Mouse (Mus musculus) neural tube, embryonic 13.5 days (tissue): ENCODE results near the gene Ccdc97. TPM values are rescaled to one million over a fixed set of nuclear protein-coding genes. Genes with fewer than 3 reads are reported as not detected.

Experiments used
- ATAC-seq: fragments of 200-750 bp; cut with Nextera tagmentation; 2 replicates; pipeline ENCODE4 v1.8.0; 2017; ENCODE audit warnings: low read depth, mild to moderate bottlenecking, moderate TSS enrichment, moderate library complexity
- H3K27ac ChIP-seq: fragments of 300-500 bp; sonication (generic); replicated peaks from 2 replicates; pipeline ENCODE4 v1.5.1; 2015; ENCODE audit warnings: moderate library complexity, mild to moderate bottlenecking, inconsistent platforms
- H3K27me3 ChIP-seq: fragments of 300-500 bp; sonication (generic); 2 replicates; pipeline ENCODE4 v1.6.1; 2015; ENCODE audit warnings: mild to moderate bottlenecking, inconsistent platforms
- H3K36me3 ChIP-seq: fragments of 300-500 bp; sonication (generic); 2 replicates; pipeline ENCODE4 v1.6.1; 2015; ENCODE audit warnings: mild to moderate bottlenecking, inconsistent platforms
- H3K4me1 ChIP-seq: fragments of 300-500 bp; sonication (generic); replicated peaks from 2 replicates; pipeline ENCODE4 v1.6.1; 2015; ENCODE audit warnings: inconsistent platforms
- H3K4me2 ChIP-seq: fragments of 300-500 bp; sonication (generic); 2 replicates; pipeline ENCODE4 v1.6.1; 2015; ENCODE audit warnings: inconsistent platforms, mild to moderate bottlenecking, moderate library complexity
- H3K4me3 ChIP-seq: fragments of 300-500 bp; sonication (generic); 2 replicates; pipeline ENCODE4 v1.5.1; 2015; ENCODE audit warnings: mild to moderate bottlenecking, inconsistent platforms
- H3K9ac ChIP-seq: fragments of 300-500 bp; sonication (generic); 2 replicates; pipeline ENCODE4 v1.6.1; 2015; ENCODE audit warnings: moderate library complexity, mild to moderate bottlenecking, inconsistent platforms
- H3K9me3 ChIP-seq: fragments of 300-500 bp; sonication (generic); 2 replicates; pipeline ENCODE4 v1.6.1; 2016; ENCODE audit warnings: inconsistent platforms
- WGBS: fragments of 180-500 bp; shearing (Covaris S2); methylation state at CpG from one replicate; pipeline ENCODE4 v1.1.7; 2015; 5-methylcytosine and 5-hydroxymethylcytosine counted together
- polyA plus RNA-seq: library from polyadenylated mRNA; unstranded; fragments of >200 nt; fragmentation: Nextera tagmentation; extraction: Ambion mirVana; gene quantifications from 2 replicates; pipeline ENCODE4 v1.2.1, GENCODE M21; 2015

Gene Ccdc97
- 33.0 and 38.2 TPM in 2 replicates for polyA plus RNA-seq

DNA sequence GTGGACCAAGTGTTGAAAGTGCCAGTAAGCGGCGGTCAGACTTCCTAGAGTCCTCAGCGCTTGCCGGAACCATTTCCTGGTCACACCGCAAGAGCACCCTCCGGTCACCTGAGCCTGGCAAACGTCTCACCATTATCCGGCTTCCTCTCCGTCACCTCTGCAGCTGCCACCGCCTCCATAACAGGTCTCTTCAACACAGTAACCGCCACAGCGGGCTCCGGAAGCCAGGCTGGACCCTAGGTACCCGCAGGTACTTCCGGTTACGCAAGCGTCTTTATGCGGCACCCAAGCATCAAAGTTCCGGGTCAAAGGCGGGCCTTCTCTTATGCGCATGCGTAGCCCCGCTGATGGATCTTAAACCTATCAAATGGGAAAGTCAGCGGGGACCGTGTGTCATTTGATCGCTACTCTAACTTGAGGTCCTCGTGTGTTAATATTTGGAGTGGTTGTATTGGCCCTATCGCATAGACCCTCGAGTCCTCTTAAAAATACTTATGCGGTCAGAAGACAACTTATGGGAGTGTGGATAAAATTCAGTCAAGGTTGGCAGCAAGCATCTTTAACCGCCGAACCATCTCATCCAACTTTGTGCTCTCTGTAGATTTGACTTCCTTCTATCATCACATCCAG lies at the start of gene Ccdc97:
Ccdc97 (minus strand) TSS at position 301 of the 630 bp plus-strand sequence.
- peak within 1 kb of the TSS; percentile 91 for H3K4me2 ChIP-seq
- no peaks in the 10 kb centered on the region for H3K9me3 ChIP-seq
- peak within 1 kb of the TSS; percentile 77 for H3K4me3 ChIP-seq
- 5% methylated on average over 32 of the region's 32 CpGs for WGBS
- peak; percentile 89 for ATAC-seq
- no peaks in the 10 kb centered on the region for H3K27me3 ChIP-seq
- peaks cover 63% of the 10 kb centered on the region for H3K36me3 ChIP-seq
- H3K27ac ChIP-seq = peak within 1 kb of the TSS; percentile 86
- H3K4me1 ChIP-seq = peaks cover 20% of the 10 kb centered on the region
- peak within 1 kb of the TSS; percentile 78 for H3K9ac ChIP-seq

DNA sequence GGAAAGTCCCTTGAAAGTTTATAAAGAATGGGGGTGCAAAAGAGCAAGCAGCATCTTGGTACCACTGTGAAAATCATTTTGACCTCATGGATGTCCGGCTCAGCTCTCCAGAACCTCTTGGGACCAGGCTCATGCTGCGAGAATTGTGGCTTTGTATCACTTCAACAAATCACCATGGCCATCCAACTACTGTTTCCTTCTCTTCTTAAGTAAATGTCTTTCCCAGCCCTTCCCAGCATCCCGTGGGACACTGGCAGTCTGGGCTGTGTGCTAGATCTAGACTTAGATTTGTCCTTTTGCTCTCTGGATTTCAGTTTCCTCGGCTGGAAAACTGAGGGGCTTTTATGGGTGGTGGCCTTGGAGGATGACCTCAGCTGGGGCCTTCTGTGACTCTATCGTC lies 49.3 kb upstream of the Ccdc97 start:
- no peak overlapping the region for H3K4me2 ChIP-seq
- ATAC-seq = no peak
- H3K27me3 ChIP-seq = no peaks in the 10 kb centered on the region
- peaks cover 14% of the 10 kb centered on the region; the same call in 1 of the 2 replicates for H3K36me3 ChIP-seq
- no peaks in the 10 kb centered on the region for H3K4me1 ChIP-seq
- no peak overlapping the region for H3K27ac ChIP-seq
- WGBS = 84% methylated on average over 5 of the region's 5 CpGs
- no peaks in the 10 kb centered on the region for H3K9me3 ChIP-seq
- no peak overlapping the region for H3K9ac ChIP-seq
- no peak overlapping the region for H3K4me3 ChIP-seq

- no peak overlapping the region for H3K4me3 ChIP-seq
- H3K9ac ChIP-seq = no peak overlapping the region
- H3K9me3 ChIP-seq = no peaks in the 10 kb centered on the region
- no peak overlapping the region for H3K4me2 ChIP-seq
- H3K36me3 ChIP-seq = peaks cover 9% of the 10 kb centered on the region; the same call in 1 of the 2 replicates
- H3K27me3 ChIP-seq = no peaks in the 10 kb centered on the region
- WGBS = 85% methylated on average over 6 of the region's 6 CpGs
- no peak overlapping the region for H3K27ac ChIP-seq
- H3K4me1 ChIP-seq = no peaks in the 10 kb centered on the region
- no peak for ATAC-seq
These were observed 47.2 kb upstream of the Ccdc97 start for GRCm38 (mm10) chr7:25766108-25766507.

DNA sequence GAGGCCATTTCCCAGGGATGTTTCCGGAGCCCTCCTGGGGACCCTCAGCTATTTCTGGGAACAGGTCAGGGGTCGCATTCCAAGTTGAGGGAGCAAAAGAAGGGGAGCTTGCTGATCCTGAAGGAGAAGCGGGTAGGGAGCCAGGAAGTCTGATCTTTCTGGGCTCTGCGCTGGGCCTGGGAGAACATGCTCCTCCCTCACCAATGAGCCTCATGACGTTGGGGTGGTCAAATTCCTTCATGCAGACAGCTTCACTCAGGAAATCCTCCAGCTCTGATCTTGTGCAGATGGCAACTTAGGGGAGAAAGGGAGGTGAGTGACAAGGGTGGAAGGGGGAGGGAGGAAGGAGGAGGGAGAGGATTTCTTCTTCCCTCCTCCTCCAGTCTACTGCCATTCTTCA lies 45.3 kb upstream of the Ccdc97 start:
- WGBS = 53% methylated on average over 5 of the region's 5 CpGs
- no peaks in the 10 kb centered on the region for H3K9me3 ChIP-seq
- peaks cover 12% of the 10 kb centered on the region; the same call in 1 of the 2 replicates for H3K36me3 ChIP-seq
- H3K4me1 ChIP-seq = no peaks in the 10 kb centered on the region
- H3K9ac ChIP-seq = no peak overlapping the region
- H3K4me3 ChIP-seq = no peak overlapping the region
- no peak for ATAC-seq
- no peak overlapping the region for H3K4me2 ChIP-seq
- no peak overlapping the region for H3K27ac ChIP-seq
- no peaks in the 10 kb centered on the region for H3K27me3 ChIP-seq

DNA sequence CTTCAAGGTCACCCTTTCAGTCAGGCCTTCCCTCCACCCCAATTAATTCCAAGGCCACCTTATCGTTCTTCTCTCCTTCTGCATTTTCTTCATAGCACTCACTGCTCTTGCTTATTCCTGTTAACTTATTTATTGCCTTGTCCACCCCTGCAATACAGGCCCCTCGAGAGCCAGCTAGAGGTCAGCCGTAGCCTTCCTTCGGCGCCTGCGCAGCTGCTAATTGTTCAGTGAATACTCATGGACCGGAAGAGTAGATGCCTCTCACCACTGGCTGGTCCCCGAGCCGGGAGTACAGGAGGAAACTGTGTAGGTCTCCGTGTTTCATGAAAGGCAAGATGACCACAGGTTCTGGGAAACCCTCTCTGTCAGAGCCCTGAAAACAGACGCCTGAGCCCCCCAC lies 44.8 kb upstream of the Ccdc97 start:
- Histone ChIP-seq H3K27me3 (no peaks in the 10 kb centered on the region), H3K9ac (no peak overlapping the region), H3K4me3 (no peak overlapping the region), H3K9me3 (no peaks in the 10 kb centered on the region), H3K4me1 (no peaks in the 10 kb centered on the region), H3K36me3 (peaks cover 12% of the 10 kb centered on the region; the same call in 1 of the 2 replicates), H3K27ac (no peak overlapping the region), H3K4me2 (no peak overlapping the region)
- WGBS = 68% methylated on average over 11 of the region's 11 CpGs
- no peak for ATAC-seq

- Histone ChIP-seq H3K27ac (no peak overlapping the region), H3K9ac (no peak overlapping the region), H3K27me3 (no peaks in the 10 kb centered on the region), H3K36me3 (0 out of 2 replicates have a peak, but pooled peaks cover 3% of the 10 kb centered on the region), H3K9me3 (no peaks in the 10 kb centered on the region), H3K4me3 (no peak overlapping the region), H3K4me1 (no peaks in the 10 kb centered on the region; the same call in 1 of the 2 replicates), H3K4me2 (no peak overlapping the region)
- no peak for ATAC-seq
- WGBS = 87% methylated on average over 10 of the region's 10 CpGs
These were observed 42.5 kb upstream of the Ccdc97 start for GRCm38 (mm10) chr7:25761354-25761753.

GRCm38 (mm10) chr7:25756011-25756410 lies 37.1 kb upstream of the Ccdc97 start:
- peak; percentile 30 for ATAC-seq
- no peaks in the 10 kb centered on the region for H3K9me3 ChIP-seq
- peak overlapping the region; percentile 72 for H3K9ac ChIP-seq
- H3K36me3 ChIP-seq = peaks cover 8% of the 10 kb centered on the region
- H3K27ac ChIP-seq = peak overlapping the region; percentile 95
- H3K27me3 ChIP-seq = no peaks in the 10 kb centered on the region
- H3K4me1 ChIP-seq = peaks cover 27% of the 10 kb centered on the region
- WGBS = under 1% methylated on average over 18 of the region's 18 CpGs
- peak overlapping the region; percentile 99 for H3K4me3 ChIP-seq
- H3K4me2 ChIP-seq = peak overlapping the region; percentile 89

DNA sequence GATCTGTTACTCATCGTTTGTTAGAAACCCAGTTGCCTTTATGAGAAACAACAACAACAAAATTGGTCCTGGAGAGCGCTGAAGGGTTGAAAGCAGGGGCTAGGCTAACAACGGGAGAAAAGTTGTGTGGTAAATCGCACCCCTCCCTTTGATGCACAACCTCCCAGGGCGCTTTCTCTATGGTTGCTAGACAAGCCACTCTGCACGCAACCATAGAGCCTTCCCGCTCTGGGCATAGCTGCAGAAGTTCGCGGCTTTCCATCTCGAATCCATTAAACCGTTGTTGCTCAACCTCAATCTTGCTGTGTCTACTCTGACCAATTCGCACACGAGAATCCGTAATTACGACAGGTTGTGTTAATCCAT lies 36.6 kb upstream of the Ccdc97 start:
- H3K27ac ChIP-seq = peak overlapping the region; percentile 95
- H3K4me3 ChIP-seq = peak overlapping the region; percentile 99
- H3K9ac ChIP-seq = peak overlapping the region; percentile 72
- peak; percentile 63 for ATAC-seq
- under 1% methylated on average over 15 of the region's 15 CpGs for WGBS
- H3K4me1 ChIP-seq = peaks cover 27% of the 10 kb centered on the region
- peak overlapping the region; percentile 89 for H3K4me2 ChIP-seq
- no peaks in the 10 kb centered on the region for H3K27me3 ChIP-seq
- peaks cover 13% of the 10 kb centered on the region for H3K36me3 ChIP-seq
- H3K9me3 ChIP-seq = no peaks in the 10 kb centered on the region

GRCm38 (mm10) chr7:25754738-25755467 lies 36.0 kb upstream of the Ccdc97 start, which contains the start of gene Hnrnpul1:
Gene Hnrnpul1 (minus strand): TSS chr7:25754757.
- Histone ChIP-seq H3K9ac (peak within 1 kb of the TSS; percentile 99), H3K9me3 (no peaks in the 10 kb centered on the region), H3K4me3 (peak within 1 kb of the TSS; percentile 99), H3K27me3 (no peaks in the 10 kb centered on the region), H3K4me1 (peaks cover 27% of the 10 kb centered on the region), H3K27ac (peak within 1 kb of the TSS; percentile 95), H3K36me3 (peaks cover 14% of the 10 kb centered on the region), H3K4me2 (peak within 1 kb of the TSS; percentile 89)
- under 1% methylated on average over 55 of the region's 55 CpGs for WGBS
- peak; percentile 95 for ATAC-seq

DNA sequence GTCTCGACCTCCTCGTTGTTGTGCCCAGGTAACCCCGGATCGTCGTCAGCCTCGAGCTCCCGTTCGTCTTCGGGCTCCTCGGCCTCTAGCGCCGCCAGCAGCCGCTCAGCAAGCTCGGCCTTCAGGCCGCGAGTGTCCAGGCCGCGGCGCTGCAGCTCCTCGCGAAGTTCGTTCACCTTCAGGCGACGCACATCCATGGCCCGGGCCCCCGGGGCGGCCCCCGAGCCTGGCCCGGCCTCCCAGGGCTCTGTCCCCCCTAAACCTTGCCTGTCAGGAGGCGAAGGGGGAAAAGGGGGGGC lies 35.5 kb upstream of the Ccdc97 start:
- H3K4me1 ChIP-seq = peaks cover 27% of the 10 kb centered on the region
- H3K27me3 ChIP-seq = no peaks in the 10 kb centered on the region
- peak overlapping the region; percentile 89 for H3K4me2 ChIP-seq
- WGBS = 1% methylated on average over 30 of the region's 30 CpGs
- H3K36me3 ChIP-seq = peaks cover 19% of the 10 kb centered on the region
- no peak for ATAC-seq
- H3K9ac ChIP-seq = peak overlapping the region; percentile 99
- H3K4me3 ChIP-seq = peak overlapping the region; percentile 99
- peak overlapping the region; percentile 95 for H3K27ac ChIP-seq
- H3K9me3 ChIP-seq = no peaks in the 10 kb centered on the region

DNA sequence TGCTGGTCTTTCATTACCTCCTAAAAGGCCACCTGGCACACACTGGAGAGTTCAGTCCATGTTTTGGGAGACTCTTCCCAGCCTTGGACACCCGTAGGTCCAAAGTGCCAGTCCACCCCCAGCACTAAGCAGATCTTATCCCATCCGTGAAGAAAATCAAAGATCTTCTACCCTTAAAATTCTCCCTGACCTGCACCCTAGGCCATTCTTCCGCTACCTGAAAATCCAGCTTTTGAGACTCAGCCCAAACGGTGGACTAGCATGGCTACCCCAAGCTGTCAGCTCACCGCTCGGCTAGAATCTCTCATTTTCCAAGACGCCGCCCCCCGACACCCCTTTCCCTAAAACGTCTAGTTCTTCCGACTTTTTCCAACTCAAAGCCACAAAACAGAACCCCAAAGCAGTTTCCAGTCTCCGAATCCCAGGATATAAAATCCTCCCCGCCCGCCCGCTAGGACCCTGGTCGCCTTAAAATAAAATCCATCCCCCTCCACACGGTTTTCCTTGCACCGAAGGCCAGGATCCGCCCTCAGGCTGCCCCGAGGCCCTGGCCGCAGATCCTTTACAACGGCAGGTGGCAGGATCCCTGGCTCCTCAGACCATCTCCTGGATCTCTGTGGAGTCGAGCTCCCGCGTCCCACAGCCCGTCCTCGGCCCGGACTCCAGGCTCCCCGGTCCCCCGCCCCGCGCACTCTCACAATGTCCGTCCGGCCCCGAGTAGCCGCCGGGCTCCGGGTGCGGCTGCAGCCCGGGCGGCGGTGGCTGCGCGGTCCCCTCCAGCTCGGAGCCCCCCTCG lies 35.0 kb upstream of the Ccdc97 start:
- H3K36me3 ChIP-seq = peaks cover 25% of the 10 kb centered on the region
- peaks cover 27% of the 10 kb centered on the region for H3K4me1 ChIP-seq
- H3K9ac ChIP-seq = peak overlapping the region; percentile 99
- peak overlapping the region; percentile 99 for H3K4me3 ChIP-seq
- H3K4me2 ChIP-seq = peak overlapping the region; percentile 89
- H3K27me3 ChIP-seq = no peaks in the 10 kb centered on the region
- under 1% methylated on average over 46 of the region's 46 CpGs for WGBS
- peak; percentile 9 for ATAC-seq
- H3K9me3 ChIP-seq = no peaks in the 10 kb centered on the region
- peak overlapping the region; percentile 95 for H3K27ac ChIP-seq

- Histone ChIP-seq H3K4me2 (peak overlapping the region; percentile 89), H3K36me3 (peaks cover 32% of the 10 kb centered on the region), H3K4me3 (peak overlapping the region; percentile 99), H3K27me3 (no peaks in the 10 kb centered on the region), H3K9ac (peak overlapping the region; percentile 99), H3K27ac (no peak overlapping the region), H3K4me1 (peaks cover 27% of the 10 kb centered on the region), H3K9me3 (no peaks in the 10 kb centered on the region)
- ATAC-seq = no peak
These were observed 34.2 kb upstream of the Ccdc97 start for GRCm38 (mm10) chr7:25753076-25753475.
